Mouse (Mus musculus) kidney, adult 8-10 months (tissue): ENCODE measurements at regions not wholly inside any gene's neighbourhood (a gene's known extent, or its start where the extent isn't known, plus 50 kb on each side); places are given as distances from the start of the nearest gene placed in this dataset.

Source experiments
- DNase-seq, 2 experiments: peaks; one replicate each; pipeline ENCODE4 v3.0.0; 2022

DNA sequence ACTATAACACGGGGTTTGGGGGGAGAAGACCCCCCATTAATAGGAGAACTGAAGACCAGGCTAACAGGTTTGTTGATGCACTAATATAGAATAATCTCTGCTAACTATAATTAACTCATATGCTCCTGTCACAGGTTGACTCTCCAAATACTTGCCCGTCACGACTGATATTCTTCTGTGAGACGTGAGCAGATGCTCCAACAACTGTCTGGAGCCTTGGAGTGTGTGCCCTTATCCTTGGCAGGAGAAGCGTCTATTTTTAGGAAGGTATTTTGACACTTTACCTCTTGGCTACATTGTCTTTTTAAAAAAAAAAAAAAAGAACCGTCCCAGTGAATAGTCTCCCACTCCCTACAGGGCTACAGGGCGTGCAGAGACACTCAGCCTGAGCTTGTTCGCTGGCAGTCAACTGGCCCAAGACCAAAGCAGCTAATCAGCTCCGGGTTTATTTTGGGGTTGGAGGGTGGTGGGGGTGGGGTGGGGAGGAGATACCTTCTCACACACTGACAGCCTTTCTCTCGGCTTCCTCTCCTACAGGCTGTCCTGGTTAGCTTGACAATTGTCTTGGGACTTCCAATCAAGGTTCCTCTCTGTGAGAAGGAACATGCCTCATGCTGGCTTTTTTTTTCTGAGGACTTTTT, 102.6 kb upstream of the Prickle1 start:
- no peak for DNase-seq

DNA sequence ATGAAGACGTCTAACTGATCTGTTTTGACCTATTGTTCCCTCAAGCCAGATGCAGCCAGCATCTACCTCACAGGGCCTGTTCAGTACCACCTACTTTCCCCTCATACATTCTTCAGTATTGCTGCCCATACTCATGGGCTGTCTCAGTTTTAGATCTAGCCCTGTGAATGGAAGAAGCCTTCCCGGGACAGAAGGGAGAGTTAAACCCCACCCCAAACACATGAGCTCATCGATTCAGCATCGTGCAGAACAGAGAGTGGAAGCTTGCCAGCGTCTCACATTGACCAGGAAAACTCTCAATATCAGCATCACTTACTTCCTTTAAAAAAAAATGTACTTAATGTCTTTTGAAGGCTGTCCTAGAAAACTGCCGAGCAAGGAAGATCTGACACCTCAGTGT, 95.0 kb upstream of the Prickle1 start:
- DNase-seq: no peak

DNA sequence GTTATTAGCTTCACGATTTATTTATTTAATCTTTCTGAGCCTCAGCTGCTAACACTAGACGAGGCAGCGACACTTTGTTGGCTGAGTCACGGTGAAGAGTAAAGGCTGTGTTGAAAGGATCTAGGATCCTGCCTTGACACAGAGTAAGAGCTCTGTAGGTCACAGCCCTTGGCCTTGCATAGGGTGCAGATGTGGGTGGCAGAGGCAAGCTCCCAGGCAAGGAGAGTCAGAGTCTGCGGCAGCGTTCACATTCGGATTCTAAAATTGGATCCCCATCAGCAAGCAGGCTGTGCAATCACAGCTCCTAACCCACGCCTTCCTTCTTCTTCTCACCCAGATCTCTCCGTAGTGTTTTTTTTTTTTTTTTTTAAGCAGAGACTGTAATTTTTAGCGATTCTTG, 94.3 kb upstream of the Prickle1 start:
- no peak for DNase-seq

DNA sequence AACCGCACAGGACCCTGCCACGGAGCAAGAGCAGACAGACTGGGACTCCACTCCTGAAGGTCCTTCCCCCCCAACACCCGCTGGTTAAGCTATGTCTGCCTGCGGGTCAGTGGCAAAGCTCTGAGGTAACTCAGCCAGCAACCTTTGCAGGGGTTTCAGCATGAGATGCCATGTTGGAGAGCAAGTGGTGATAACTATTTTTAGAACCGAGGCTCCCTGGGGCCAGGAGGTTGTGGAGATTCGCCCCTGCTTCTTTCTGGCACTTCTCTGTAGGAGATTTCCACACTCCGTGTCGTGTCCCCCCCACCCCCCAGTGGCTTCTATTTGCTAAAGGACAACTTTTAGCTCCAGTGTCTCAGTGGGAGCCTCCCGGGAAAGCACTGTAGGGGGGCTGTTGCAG, 90.7 kb upstream of the Prickle1 start:
- DNase-seq: no peak

DNA sequence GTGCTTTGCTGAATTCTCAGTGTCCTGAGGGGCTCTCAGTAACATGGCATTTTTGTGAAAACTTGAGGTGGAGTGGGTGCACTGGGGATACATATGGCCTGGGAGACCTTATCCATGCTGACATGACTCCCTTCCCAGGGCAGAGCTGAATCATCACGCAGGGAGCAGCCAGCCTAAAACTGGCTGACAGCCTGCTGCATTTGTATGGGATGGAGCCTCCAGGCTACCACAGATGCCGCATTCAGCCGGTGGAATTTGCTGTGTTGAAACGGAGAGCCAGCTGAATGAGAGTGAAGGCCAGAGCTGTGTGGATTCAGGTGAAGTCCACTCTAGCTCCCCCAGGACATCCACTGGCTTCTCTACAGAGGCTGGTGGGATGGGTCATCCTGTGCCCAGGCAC, 85.9 kb upstream of the Prickle1 start:
- DNase-seq: no peak

DNA sequence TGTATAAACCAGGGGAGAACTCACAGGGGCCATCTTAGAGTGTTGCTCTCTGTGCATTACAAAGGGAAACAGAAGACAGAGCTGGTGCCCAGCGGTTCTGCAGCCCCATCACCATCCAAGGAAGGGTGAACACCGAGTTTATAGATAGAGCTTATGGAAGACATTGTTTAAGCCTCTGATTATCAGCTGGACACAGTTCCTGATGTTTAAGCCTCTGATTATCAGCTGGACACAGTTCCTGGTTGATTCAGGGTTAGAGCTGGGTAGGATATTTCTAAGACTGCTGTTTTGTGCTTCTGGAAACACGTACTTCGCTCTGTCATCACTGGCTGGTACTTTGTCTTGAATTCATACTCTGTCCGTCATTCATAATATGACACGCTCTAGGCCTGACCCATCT, 79.9 kb upstream of the Prickle1 start:
- no peak for DNase-seq

DNA sequence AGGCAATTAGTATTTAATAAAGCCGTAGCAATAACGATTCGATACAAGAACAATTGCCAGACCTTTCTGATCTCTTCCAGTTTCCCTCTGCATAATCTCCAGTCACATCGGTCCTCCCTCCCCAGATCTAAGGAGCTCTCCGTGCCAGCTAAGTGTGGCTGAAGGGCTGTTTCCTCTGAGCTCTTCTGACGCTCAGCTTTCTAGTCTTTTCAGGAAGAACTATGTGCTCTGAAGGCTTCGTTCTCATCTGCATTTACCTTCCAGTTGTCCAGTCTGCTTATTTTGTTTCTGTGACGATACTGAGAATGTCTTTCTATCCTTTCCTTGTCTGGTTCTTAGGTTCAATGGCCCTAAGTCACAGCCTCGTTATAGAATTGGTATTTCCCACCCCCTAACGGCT, 78.3 kb upstream of the Prickle1 start:
- DNase-seq: no peak

DNA sequence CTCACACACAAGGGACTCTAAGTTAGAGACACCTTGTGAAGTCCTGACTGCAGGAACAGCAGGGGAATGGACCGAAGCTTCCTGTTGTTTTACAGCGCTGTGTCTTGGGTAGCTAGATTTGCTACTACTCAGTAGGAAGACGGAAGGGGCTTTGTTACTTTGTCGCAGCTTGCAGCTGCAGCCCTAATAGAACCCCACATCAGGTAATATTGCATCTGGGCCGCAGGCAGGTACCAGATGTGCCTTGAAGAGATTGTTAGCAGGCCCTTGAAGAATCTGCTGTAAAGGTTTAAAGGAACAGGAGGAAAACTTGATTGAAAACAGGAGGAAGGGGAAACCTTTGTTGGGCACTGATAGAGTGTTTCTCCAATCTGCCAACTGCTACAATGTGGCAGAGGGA, 68.2 kb upstream of the Prickle1 start:
- DNase-seq: no peak

DNA sequence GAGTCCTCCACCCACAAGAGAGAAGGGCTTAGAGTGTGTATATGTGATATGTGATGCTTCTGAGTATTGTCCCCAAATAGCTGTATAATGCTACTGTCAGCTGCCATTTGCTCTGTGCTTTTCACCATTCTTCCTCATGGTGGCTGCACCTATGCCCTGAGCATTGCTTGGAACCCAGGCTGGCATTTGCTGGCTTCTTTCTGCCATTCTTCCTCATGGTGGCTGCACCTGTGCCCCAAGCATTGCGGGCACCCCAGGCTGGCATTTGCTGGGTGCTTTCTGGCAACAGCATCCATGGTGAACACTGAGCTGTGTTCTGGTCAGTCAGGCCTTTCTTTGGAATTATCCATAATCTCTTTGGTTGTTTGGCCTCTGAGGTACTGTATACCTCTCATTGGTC, 66.9 kb upstream of the Prickle1 start:
- DNase-seq: no peak

DNA sequence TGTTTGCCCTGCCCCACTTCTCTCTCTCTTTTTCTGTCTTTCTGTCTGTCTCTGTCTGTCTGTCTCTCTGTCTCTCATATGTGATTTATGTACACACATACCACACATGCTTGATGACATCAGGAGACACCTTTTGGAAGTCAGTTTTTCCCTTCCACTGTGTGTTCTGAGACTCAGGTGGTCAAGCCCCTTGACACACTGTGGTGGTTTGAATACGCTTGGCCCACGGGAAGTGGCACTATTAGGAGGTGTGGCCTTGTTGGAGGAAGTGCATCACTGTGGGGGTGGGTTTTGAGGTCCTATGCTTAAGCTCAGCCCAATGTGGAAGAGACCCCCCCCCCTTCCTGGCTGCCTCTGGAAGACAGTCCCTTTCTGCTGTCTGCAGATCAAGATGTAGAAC, 66.1 kb upstream of the Prickle1 start:
- no peak for DNase-seq

DNA sequence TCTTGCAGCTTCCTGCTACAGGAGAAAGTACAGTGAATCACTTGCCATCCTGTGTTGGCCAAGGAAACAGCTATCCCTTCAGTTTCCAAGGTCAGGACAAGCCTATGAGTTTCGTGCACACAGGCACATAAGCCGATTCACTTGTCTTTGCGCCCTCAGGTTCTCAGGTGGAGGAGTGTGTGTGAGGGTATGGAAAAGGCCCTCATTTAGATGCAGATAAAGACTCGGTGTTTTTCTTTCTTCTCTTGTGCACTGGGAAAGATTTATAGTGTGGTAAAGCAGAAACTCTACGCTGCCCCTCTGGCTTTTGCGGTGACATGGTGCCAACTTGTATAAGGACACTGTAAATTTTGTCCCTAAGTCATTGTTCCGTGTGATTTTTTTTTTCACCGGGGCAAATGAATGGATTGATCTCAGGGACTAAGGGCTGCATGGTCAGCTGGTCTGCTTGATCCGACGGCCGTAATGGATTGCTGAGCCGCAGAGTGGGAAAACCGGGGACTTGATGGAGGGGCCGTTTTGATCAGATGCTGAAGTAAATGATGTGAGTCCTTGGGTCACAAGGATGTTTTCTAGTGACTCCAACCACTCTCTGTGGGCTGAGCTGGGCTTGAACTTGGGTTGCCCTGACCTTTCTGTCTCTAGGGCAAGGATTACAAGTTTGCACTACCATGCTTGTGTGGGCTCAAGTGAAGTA, 65.4 kb upstream of the Prickle1 start:
- DNase-seq: no peak

DNA sequence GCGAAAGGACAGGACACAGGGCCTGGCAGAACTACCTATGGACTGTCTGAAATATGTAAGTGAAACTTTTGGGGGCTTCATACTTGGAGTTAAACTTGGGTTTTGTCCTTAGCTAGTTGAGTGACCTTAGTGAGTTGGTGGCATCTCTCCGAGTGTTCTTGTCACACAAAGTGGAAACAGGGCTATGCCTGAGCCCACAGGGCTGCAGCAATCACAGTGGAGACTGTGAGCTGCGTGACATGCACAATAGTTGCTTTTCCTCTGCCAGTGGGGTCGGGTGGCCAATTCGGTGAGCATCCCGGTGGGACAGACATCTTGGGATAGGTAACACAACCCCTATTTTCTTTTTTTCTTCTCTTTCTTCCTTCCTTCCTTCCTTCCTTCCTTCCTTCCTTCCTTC, 61.5 kb upstream of the Prickle1 start:
- DNase-seq: no peak

DNA sequence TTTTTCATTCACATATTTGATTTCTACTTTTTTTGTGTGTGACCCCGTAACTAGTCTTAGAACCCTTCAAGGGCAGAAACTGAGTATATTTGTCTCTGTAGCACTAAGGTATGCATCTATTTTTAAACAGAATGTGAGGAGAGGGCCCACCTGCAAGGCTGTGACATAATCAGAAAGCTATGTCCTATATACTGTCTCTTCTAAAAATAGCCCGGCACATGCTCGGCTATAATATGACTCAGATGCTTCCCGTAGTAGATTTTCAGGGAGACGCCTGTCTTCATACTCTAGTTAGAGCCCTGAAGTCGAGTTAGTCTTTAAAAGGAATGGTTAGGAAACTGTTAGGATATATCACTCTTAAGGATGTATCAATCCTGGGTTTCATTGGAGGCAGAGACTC, 61.0 kb upstream of the Prickle1 start:
- DNase-seq: no peak

DNA sequence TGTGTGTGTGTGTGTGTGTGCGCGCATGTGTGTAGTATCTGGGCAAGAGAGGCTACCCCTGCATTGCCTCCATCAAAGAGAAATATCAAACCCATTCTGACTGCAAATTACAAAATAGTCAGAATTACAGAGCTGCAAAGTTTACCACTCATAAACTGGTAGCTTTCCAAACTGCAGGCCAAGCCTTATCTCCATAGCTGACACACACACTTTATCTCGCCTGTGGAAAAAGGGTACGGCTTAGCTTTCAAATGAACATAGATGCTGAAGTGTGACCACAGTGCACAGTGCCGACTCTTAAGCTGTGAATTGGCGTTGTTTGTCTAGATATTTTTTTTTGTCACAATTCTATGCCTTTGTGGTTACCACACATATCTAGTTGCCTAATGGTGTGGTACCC, 60.1 kb upstream of the Prickle1 start:
- DNase-seq: no peak

DNA sequence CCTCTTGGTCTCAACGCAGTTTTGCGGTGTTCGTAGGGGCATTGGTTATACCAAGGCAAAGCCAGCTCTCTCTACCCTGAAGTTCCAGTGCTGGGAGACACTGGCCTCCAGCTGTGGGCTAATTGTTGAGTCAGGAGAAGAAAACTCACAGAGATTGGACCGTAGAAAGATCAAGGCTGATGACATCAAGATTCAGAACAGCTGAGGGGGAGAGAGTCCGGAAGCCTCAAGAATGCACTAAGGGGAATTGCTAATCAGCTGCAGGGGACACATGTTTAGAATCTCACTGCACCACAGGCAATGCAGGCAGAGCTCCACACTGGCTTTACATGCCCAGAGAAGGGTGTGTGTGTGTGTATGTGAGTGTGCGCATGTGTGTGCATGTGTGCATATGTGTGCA, 59.6 kb upstream of the Prickle1 start:
- DNase-seq: no peak

DNA sequence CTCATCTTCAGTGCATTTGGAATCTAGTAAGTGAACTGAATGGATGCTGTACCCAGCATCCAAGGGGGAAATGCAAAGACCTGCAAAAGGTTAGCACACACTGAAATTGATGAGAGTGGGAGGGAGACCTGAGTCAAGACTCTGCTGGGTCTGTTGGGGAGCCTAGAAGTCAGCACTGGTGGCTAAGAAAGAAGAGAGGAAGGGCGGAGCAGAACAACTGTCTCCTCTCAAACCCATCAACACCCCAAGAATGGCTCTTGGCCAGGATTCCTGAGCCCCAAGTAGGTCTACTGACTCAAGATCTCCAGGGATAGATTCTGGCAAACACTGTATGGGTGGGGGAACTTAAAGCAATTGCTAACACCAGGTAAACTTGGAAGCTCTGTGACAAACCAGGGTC, 57.7 kb upstream of the Prickle1 start:
- no peak for DNase-seq

DNA sequence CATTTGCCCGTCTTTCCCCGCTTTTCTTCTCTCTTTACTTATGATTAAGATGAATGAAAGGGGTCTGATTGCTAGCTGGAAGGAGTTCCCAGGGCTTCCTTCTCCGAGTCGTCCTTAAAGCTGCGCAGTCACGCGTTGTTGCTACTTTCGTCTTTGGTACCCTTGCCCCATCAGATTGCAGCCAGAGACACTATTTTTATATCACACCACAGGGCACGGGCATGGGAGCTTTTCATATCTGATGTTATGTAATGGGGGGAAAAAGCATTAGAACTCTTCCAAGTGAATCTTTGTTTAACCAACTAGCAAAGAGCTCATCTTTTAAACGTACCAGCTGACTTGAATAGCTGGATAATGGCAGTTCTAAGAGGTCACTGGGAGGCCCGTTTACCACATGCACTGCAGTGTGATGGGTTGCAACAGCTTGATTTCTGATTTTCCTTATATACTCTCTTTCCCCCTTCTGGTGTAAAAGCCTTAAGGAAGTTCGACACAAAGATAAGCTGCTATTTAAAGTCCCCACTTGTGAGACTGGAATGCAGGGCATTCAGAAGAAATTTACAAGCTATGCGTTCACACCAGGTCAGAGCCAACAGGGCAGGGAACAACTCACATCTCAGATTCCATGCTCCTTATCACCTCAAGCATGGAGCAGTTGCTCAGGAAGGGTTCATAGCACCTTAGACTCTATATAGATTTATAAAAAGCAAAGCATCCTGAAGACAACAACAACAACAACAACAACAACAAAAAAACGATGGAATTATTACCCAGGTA, 55.5 kb upstream of the Prickle1 start:
- DNase-seq: no peak

DNA sequence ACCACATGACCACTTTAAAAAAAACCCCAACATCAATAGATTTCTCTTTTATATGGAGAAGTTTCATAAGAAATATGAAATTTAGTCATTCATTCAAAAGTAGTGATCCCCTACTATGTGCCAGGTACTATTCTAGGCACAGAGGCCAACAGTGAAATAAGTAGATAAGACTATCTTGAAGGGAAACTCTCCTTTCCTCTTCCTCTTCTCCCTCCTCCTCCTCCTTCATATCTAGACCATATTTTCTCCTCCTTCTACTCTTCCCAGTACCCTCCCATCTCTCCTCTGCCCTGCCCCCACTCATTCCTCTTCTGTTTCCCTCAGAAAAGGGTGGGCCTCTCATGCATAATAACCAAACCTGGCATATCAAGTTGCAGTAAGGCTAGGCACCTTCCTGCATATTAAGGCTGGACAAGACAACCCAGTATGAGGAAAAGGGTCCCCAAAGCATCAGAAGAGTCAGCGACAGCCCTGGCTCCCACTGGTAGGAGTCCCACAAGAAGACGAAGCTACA, 54.4 kb upstream of the Prickle1 start:
- no peak for DNase-seq

DNA sequence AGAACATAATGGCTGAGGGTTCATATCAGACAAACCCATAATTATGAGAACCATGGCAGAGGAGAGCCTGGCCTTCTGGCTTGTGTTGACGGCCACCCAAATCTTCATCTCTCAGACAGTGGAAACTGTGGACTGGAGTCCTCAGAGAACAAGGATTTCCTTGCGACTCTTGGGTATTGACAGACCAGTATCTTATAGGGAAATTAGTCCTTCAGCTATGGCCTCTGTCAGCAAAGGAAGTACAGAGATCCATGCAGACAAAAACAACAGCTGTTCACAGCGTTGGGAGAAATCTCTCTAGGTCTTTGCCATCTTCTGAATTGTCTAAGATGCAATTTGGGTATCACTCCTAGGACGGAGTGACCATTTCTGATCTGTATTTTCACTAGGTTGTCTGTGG, 53.0 kb upstream of the Prickle1 start:
- no peak for DNase-seq

DNA sequence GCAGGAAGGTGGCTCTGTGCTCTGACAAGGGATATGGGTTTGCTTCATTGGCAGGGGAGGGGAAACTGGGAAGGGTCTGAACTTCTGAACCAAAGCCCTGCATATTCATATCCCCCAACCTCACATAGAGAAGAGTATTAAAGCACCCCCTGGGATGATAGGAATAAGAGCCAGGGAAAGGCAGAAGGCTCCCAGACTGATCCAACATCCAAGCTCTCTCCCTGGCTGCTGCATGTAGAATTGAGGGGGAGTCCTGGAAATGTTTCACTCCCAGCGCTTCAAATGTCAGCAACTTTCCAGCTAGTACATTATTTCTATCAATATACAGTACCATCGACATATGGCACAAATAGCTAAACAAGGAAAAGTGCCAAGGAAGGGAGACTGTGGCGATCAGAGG, 51.1 kb upstream of the Prickle1 start:
- no peak for DNase-seq

DNA sequence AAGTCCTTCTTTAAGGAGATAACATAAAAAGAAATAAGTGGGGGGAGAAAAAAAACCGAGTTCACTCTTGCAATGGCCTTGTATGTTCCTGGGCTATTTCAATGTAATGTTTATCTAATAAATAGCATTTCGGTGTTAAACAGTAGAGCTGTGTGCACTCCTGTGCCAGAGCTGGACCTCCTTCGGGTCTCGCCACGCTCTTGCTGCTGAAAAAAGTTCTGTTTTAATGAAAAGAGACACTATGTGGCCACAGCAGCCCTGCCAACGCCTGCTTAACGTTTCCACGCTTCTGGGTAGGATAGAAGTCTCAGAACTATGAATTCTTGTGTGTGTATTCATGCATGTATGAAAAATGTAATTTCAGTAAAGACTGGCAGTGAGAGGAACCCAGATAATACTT, 50.3 kb upstream of the Prickle1 start:
- no peak for DNase-seq
